Mouse (Mus musculus): ENCODE results near the gene Cobll1. TPM values are rescaled to one million over a fixed set of nuclear protein-coding genes. Genes with fewer than 3 reads are reported as not detected.

Gene Cobll1
- total and polyA plus RNA-seq, 2 experiments, result 10.0 to 13.6 TPM

DNA sequence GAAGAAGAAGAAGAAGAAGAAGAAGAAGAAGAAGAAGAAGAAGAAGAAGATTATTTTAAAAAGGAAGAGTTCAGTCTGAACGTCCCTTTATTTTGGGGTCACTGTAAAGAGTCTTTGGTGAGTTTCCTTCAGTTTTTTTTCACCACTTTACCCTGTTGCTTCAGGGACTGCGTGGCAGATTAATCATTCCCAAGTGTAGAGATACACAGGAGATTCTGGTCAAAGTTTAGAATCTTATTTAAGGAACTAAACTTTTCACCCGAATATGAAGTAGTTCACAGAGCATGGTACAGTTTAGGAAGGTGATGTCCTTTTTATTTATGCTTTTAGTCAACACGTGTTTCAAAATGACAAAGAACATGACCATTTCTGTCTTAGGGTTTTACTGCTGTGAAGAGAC lies 21.2 kb upstream of the Cobll1 start:
- no peaks in the 10 kb centered on the region for H3K36me3 ChIP-seq (ENCODE audit: control insufficient read depth, insufficient read depth, low read length)
- H3K79me2 ChIP-seq (ENCODE audit: control insufficient read depth, insufficient read depth, low read length), result no peaks in the 10 kb centered on the region
- no peak overlapping the region for H3K27ac ChIP-seq (replicated peaks; ENCODE audit: insufficient read depth, low read depth, low read length)
- 94% methylated on average over 4 of the region's 4 CpGs for WGBS
- H3K4me3 ChIP-seq (ENCODE audit: insufficient read depth, low read depth, low read length), result no peak overlapping the region
- no peak overlapping the region for H3K9ac ChIP-seq (ENCODE audit: low read depth, low read length)
- DNase-seq (ENCODE audit: extremely low read depth, low read depth, low spot score), result no peak
- TF ChIP-seq CTCF (IDR thresholded peaks at IDR 0.05; ENCODE audit: low read depth, low read length) (no peak), POLR2A (IDR thresholded peaks at IDR 0.05; ENCODE audit: extremely low read depth, insufficient read depth, low read length) (no peak)
- H3K4me1 ChIP-seq (ENCODE audit: control insufficient read depth, insufficient read depth, low read length), result peaks cover 3% of the 10 kb centered on the region; the same call in 1 of the 2 replicates
- H3K27me3 ChIP-seq (ENCODE audit: control insufficient read depth, insufficient read depth, low read length), result no peaks in the 10 kb centered on the region

DNA sequence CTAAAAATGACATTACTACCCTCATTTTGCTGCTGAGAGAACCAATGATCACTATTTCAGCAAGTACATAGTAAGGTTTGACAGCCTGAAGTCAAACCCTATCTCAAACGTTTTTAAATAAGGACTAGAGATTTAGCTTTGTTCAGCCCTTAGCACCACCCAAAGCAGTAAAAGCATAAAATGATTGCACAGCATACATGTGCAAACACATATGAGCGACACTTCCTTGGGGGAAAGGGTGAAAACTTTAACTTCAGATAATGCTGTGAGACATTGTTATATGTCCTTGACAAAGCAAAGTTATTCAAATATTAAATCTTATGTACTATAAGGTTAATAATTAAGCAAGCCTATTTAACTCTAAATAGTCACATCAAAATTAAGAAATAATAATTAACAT lies 18.2 kb upstream of the Cobll1 start:
- TF ChIP-seq POLR2A (IDR thresholded peaks at IDR 0.05; ENCODE audit: extremely low read depth, insufficient read depth, low read length) (no peak), CTCF (IDR thresholded peaks at IDR 0.05; ENCODE audit: low read depth, low read length) (no peak)
- Histone ChIP-seq H3K27me3 (ENCODE audit: control insufficient read depth, insufficient read depth, low read length) (no peaks in the 10 kb centered on the region), H3K4me3 (ENCODE audit: insufficient read depth, low read depth, low read length) (no peak overlapping the region), H3K79me2 (ENCODE audit: control insufficient read depth, insufficient read depth, low read length) (no peaks in the 10 kb centered on the region), H3K27ac (replicated peaks; ENCODE audit: insufficient read depth, low read depth, low read length) (no peak overlapping the region), H3K9ac (ENCODE audit: low read depth, low read length) (no peak overlapping the region), H3K36me3 (ENCODE audit: control insufficient read depth, insufficient read depth, low read length) (no peaks in the 10 kb centered on the region), H3K4me1 (ENCODE audit: control insufficient read depth, insufficient read depth, low read length) (peaks cover 3% of the 10 kb centered on the region; the same call in 1 of the 2 replicates)
- no peak for DNase-seq (ENCODE audit: extremely low read depth, low read depth, low spot score)
- WGBS, result 55% methylated on average over 2 of the region's 2 CpGs

DNA sequence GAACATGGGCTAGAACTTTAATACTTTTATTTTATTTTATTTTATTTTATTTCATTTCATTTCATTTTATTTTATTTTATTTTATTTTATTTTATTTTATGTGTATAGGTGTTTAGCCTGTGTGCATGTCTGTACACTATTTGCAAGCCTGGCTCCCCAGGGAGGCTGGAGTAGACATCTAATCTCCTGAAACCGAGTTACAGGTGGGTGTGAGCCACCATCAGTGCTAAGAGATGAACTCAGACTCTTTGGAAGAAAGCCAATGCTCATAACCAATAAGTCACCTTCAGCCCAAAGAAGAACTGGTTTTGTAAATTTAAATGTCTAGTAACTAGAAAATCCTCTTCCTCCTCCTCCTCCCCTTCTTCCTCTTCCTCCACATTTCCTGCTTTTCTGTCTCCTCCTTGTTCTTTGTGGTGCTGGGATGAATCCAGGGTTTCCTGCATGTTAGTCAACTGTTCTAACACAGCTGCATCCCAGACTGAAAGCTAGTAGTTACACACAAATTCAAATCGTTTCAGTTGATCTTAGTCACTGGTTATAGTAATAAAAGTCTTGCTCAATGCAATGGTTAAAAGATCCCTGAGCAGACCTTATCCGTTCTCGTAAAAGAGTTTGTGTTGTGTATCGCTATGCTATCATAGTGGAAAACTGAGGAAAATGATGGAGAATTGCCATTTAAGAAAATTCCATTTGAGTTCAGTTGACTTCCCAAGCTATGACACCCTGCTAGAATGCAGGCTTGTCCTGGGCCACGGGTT lies 17.5 kb upstream of the Cobll1 start:
- WGBS, result 76% methylated on average over 6 of the region's 6 CpGs
- H3K36me3 ChIP-seq (ENCODE audit: control insufficient read depth, insufficient read depth, low read length), result no peaks in the 10 kb centered on the region
- no peak overlapping the region for H3K27ac ChIP-seq (replicated peaks; ENCODE audit: insufficient read depth, low read depth, low read length)
- no peaks in the 10 kb centered on the region for H3K79me2 ChIP-seq (ENCODE audit: control insufficient read depth, insufficient read depth, low read length)
- H3K27me3 ChIP-seq (ENCODE audit: control insufficient read depth, insufficient read depth, low read length), result no peaks in the 10 kb centered on the region
- no peak overlapping the region for H3K4me3 ChIP-seq (ENCODE audit: insufficient read depth, low read depth, low read length)
- H3K9ac ChIP-seq (ENCODE audit: low read depth, low read length), result no peak overlapping the region
- TF ChIP-seq CTCF (IDR thresholded peaks at IDR 0.05; ENCODE audit: low read depth, low read length) (no peak), POLR2A (IDR thresholded peaks at IDR 0.05; ENCODE audit: extremely low read depth, insufficient read depth, low read length) (no peak)
- DNase-seq (ENCODE audit: extremely low read depth, low read depth, low spot score), result no peak
- H3K4me1 ChIP-seq (ENCODE audit: control insufficient read depth, insufficient read depth, low read length), result no peaks in the 10 kb centered on the region; the same call in 1 of the 2 replicates

DNA sequence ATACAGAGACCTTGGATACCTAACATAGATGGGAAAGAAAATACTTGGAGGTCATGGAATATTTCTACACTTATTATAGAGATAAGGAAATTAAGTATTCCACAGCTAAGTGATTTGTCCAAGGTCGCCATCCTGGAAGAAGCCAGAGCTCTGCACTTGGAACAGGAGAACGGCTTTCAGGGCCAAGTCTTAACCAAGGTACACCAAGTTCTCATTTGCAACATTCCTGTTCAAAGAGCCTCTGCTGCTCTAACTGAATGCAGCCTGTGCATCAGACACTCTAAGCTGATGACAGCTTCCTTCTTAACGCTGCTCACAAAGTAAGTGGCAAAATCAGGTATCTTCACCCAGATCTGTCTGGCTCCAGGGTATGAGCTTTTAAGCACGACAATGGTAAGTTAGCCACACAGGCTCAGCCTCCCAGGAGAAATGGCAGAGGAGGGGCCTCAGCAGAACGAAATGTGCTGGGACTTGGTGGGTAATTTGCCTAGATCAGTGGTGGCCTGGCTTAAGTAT lies 11.4 kb upstream of the Cobll1 start:
- H3K79me2 ChIP-seq (ENCODE audit: control insufficient read depth, insufficient read depth, low read length), result no peaks in the 10 kb centered on the region
- H3K27ac ChIP-seq (replicated peaks; ENCODE audit: insufficient read depth, low read depth, low read length), result no peak overlapping the region
- no peaks in the 10 kb centered on the region for H3K4me1 ChIP-seq (ENCODE audit: control insufficient read depth, insufficient read depth, low read length)
- H3K27me3 ChIP-seq (ENCODE audit: control insufficient read depth, insufficient read depth, low read length), result no peaks in the 10 kb centered on the region
- WGBS, result 73% methylated on average over 5 of the region's 5 CpGs
- H3K36me3 ChIP-seq (ENCODE audit: control insufficient read depth, insufficient read depth, low read length), result no peaks in the 10 kb centered on the region
- no peak for DNase-seq (ENCODE audit: extremely low read depth, low read depth, low spot score)
- no peak for TF ChIP-seq POLR2A (IDR thresholded peaks at IDR 0.05; ENCODE audit: extremely low read depth, insufficient read depth, low read length)
- TF ChIP-seq CTCF (IDR thresholded peaks at IDR 0.05; ENCODE audit: low read depth, low read length), result no peak
- H3K9ac ChIP-seq (ENCODE audit: low read depth, low read length), result no peak overlapping the region
- H3K4me3 ChIP-seq (ENCODE audit: insufficient read depth, low read depth, low read length), result no peak overlapping the region

DNA sequence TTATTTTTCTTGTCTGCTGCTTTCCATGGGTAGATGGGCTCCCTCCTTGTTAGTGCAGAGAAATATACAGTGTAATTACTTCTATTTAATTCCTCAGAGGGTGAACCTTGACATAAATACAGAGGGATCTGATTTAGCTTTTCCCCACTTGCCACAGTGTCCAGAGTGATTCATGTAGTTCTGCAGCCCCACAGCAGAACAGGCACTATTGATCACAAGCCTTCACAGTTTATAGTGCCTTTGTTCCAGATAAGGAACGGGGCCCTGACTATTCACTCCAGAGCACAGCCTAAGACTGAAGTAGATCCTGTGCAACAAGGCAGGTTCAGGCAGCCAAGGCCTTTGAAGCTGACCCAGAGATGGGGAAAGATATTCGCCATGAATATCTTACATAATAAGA lies 10.4 kb upstream of the Cobll1 start:
- Histone ChIP-seq H3K27me3 (ENCODE audit: control insufficient read depth, insufficient read depth, low read length) (no peaks in the 10 kb centered on the region), H3K79me2 (ENCODE audit: control insufficient read depth, insufficient read depth, low read length) (no peaks in the 10 kb centered on the region), H3K9ac (ENCODE audit: low read depth, low read length) (no peak overlapping the region), H3K36me3 (ENCODE audit: control insufficient read depth, insufficient read depth, low read length) (no peaks in the 10 kb centered on the region), H3K27ac (replicated peaks; ENCODE audit: insufficient read depth, low read depth, low read length) (no peak overlapping the region), H3K4me3 (ENCODE audit: insufficient read depth, low read depth, low read length) (no peak overlapping the region), H3K4me1 (ENCODE audit: control insufficient read depth, insufficient read depth, low read length) (no peaks in the 10 kb centered on the region)
- no peak for TF ChIP-seq CTCF (IDR thresholded peaks at IDR 0.05; ENCODE audit: low read depth, low read length)
- no peak for TF ChIP-seq POLR2A (IDR thresholded peaks at IDR 0.05; ENCODE audit: extremely low read depth, insufficient read depth, low read length)
- no peak for DNase-seq (ENCODE audit: extremely low read depth, low read depth, low spot score)
- WGBS, result 56% methylated on average over 2 of the region's 2 CpGs

DNA sequence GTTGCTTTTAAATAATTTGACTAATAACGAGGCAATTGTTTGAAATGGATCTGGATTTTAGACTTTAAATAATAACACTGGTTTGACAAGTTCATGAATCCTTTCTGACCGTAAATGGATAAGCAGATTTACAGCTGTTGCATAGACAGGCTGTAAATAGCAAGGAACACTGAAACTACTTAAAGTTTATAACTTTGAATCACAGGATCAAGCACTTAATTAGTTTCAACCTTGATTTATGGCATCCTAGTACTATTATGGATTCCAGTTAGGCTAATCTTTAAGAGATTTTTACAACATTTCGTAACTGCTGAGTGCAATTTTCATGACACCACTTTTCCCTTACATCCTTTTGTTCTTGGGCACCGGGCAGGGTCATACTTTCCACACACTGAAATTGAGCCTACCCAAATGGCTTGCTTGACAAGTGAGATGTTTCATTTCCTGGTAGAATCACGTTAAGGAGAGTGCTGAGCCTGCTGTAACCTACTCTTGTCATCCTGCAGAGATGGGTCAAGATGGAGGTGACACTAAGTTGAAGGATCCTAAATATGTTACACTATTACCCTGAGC lies 1.1 kb upstream of the Cobll1 start:
- Histone ChIP-seq H3K36me3 (ENCODE audit: control insufficient read depth, insufficient read depth, low read length) (no peaks in the 10 kb centered on the region), H3K27me3 (ENCODE audit: control insufficient read depth, insufficient read depth, low read length) (no peaks in the 10 kb centered on the region), H3K27ac (replicated peaks; ENCODE audit: insufficient read depth, low read depth, low read length) (no peak overlapping the region), H3K9ac (ENCODE audit: low read depth, low read length) (no peak overlapping the region), H3K4me3 (ENCODE audit: insufficient read depth, low read depth, low read length) (no peak overlapping the region), H3K79me2 (ENCODE audit: control insufficient read depth, insufficient read depth, low read length) (peaks cover 4% of the 10 kb centered on the region; the same call in 1 of the 2 replicates), H3K4me1 (ENCODE audit: control insufficient read depth, insufficient read depth, low read length) (peaks cover 5% of the 10 kb centered on the region)
- no peak for TF ChIP-seq CTCF (IDR thresholded peaks at IDR 0.05; ENCODE audit: low read depth, low read length)
- TF ChIP-seq POLR2A (IDR thresholded peaks at IDR 0.05; ENCODE audit: extremely low read depth, insufficient read depth, low read length), result no peak
- no peak for DNase-seq (ENCODE audit: extremely low read depth, low read depth, low spot score)
- 85% methylated on average over 5 of the region's 5 CpGs for WGBS

Measured in liver, adult 2 months (tissue).